Mouse (Mus musculus) bone marrow macrophage, adult 2 months (primary cell): ENCODE results near the gene Rhoj. TPM values are rescaled to one million over a fixed set of nuclear protein-coding genes. Genes with fewer than 3 reads are reported as not detected.

ENCODE experiments used
- H3K27ac ChIP-seq: 2 replicates; pipeline ENCODE4 v1.5.1; 2012; ENCODE audit warnings: low read depth, low read length; ENCODE audit not compliant: insufficient read depth
- H3K4me1 ChIP-seq: 2 replicates; pipeline ENCODE4 v1.6.1; 2012; ENCODE audit warnings: low read length; ENCODE audit not compliant: control insufficient read depth, insufficient read depth
- H3K4me3 ChIP-seq: 2 replicates; pipeline ENCODE4 v1.5.1; 2012; ENCODE audit warnings: mild to moderate bottlenecking, low read length, moderate library complexity; ENCODE audit not compliant: insufficient read depth
- CTCF ChIP-seq: IDR thresholded peaks from 2 replicates; pipeline ENCODE4 v1.5.1; 2012; ENCODE audit warnings: low read depth, mild to moderate bottlenecking, low read length, moderate library complexity
- POLR2A ChIP-seq: IDR thresholded peaks from 2 replicates; pipeline ENCODE4 v1.6.1; 2012; ENCODE audit warnings: mild to moderate bottlenecking, low read depth, low read length, borderline replicate concordance
- polyA plus RNA-seq: library from polyadenylated mRNA; stranded (reverse); fragments of >200 nt; gene quantifications from 2 replicates; pipeline ENCODE4 v1.2.4, GENCODE M21; 2012; ENCODE audit not compliant: missing spikeins, insufficient read depth, insufficient read length

Gene Rhoj
- polyA plus RNA-seq, 1 experiment, result 9.0 TPM

DNA sequence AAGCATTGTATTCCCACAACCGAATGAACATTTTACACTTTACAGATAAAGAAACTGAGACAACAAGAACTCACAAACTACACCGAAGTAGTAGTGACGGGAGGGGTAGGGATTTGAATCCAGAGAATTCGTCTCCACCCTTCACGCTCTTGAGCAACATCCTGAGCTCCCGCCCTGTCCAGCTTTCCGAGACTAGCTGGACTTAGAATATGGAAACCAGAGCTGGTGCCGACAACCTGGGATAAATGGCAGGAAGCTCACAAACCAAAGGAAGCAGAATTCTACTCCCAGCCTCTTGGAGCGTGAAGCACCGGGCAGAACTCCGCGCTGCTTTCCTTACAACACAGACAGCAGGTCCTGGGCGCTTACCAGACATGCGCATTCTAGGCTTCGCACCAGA, 79.7 kb downstream of the Rhoj start:
- no peak for TF ChIP-seq POLR2A
- TF ChIP-seq CTCF, result no peak

DNA sequence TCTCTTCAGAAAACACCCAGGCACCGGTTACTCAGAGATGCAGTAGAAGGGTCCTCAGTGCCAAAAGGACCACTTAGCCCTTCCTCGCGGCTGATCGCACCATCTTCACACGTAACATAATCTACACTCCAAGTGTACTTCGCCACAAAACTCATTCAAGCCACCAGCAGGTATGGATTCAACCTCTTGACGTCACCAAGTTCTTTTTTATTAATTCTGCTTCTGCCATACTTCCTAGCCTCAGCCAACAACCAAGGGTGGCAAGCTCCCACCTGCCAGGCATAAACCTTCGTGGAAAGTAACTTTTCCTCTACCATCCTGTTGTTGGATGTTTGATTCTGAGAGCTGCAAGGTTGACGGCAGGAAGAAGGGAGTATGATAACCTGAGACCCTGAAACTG, 80.4 kb downstream of the Rhoj start:
- no peak overlapping the region for H3K27ac ChIP-seq
- H3K4me3 ChIP-seq, result no peak overlapping the region
- 0 out of 2 replicates have a peak, but pooled peaks cover 2% of the 10 kb centered on the region for H3K4me1 ChIP-seq
- TF ChIP-seq CTCF (no peak), POLR2A (no peak)

More for the DNA sequence above, 79.7 kb downstream of the Rhoj start:
- H3K4me1 ChIP-seq, result 0 out of 2 replicates have a peak, but pooled peaks cover 2% of the 10 kb centered on the region
- H3K27ac ChIP-seq, result no peak overlapping the region
- no peak overlapping the region for H3K4me3 ChIP-seq

- 0 out of 2 replicates have a peak, but pooled peaks cover 2% of the 10 kb centered on the region for H3K4me1 ChIP-seq
- H3K4me3 ChIP-seq, result no peak overlapping the region
- H3K27ac ChIP-seq, result no peak overlapping the region
- TF ChIP-seq CTCF (no peak), POLR2A (no peak)
These were observed 81.4 kb downstream of the Rhoj start for GRCm38 (mm10) chr12:75389308-75390135.

- H3K27ac ChIP-seq, result no peak overlapping the region
- H3K4me1 ChIP-seq, result 0 out of 2 replicates have a peak, but pooled peaks cover 2% of the 10 kb centered on the region
- no peak overlapping the region for H3K4me3 ChIP-seq
- no peak for TF ChIP-seq CTCF
- TF ChIP-seq POLR2A, result no peak
These were observed 83.4 kb downstream of the Rhoj start for GRCm38 (mm10) chr12:75391526-75391925.

DNA sequence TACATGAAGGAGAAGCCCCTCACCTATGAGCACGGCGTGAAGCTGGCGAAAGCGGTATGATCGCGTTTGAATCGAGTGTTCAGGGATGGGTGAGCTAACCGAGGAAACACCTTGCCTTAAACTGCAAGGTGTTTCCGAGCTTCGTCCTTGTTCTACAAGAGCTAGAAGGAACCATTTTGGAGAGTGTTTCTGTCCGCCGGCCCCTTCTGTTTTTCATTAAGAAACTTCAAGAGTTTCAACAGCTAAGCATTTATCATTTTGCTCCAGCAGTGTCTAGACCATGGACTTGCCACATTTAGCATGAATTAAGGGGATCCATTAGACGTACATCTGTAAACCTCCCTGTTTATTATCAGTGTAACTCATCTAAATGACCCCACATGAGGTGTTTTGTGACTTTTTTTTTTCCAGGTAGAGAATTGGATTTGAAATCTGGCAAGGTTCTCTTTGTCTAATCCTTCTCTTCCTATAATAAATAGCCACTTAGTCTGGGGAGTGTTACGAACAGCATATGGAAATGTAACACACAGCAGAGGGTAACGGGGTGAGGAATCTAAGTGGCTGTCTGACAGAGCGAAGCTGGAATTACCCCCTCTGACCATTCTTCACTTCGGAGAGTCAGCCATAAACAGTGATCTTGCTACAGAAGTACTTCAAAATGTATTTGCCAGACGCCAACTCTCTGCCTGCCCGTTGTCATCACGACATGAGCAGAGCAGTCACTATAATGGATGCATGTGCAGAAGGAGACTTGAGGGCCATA, 86.1 kb downstream of the Rhoj start:
- H3K27ac ChIP-seq, result no peak overlapping the region
- H3K4me3 ChIP-seq, result no peak overlapping the region
- H3K4me1 ChIP-seq, result no peaks in the 10 kb centered on the region
- TF ChIP-seq CTCF (no peak), POLR2A (no peak)

DNA sequence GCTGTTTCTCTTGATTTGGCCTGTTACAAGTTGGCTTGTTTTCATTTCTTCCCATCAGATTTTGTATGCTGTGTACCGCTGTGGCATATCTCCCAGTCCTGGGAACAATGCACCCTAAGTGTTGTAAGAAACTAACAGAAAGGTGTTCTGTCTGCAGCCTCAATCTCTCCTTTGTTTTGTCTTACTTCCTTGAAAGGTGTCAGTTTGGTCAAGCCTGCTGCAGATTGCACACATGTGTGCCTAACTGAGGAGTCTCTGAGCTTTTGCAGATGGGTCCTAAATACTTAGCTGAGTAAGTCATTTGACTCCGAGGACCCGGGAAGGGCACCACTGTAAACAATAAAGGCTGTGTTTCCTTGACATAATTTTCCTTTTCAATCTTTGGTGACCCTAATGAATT, 88.5 kb downstream of the Rhoj start:
- no peak overlapping the region for H3K4me3 ChIP-seq
- TF ChIP-seq CTCF (no peak), POLR2A (no peak)
- H3K27ac ChIP-seq, result no peak overlapping the region
- H3K4me1 ChIP-seq, result no peaks in the 10 kb centered on the region

- H3K4me1 ChIP-seq, result no peaks in the 10 kb centered on the region
- H3K27ac ChIP-seq, result no peak overlapping the region
- no peak overlapping the region for H3K4me3 ChIP-seq
- TF ChIP-seq POLR2A (no peak), CTCF (no peak)
These were observed 89.0 kb downstream of the Rhoj start for GRCm38 (mm10) chr12:75397077-75397476.

- Histone ChIP-seq H3K4me3 (no peak overlapping the region), H3K4me1 (peaks cover 22% of the 10 kb centered on the region), H3K27ac (no peak overlapping the region)
- TF ChIP-seq CTCF (no peak), POLR2A (no peak)
These were observed 104.8 kb downstream of the Rhoj start for GRCm38 (mm10) chr12:75412964-75413363.

- Histone ChIP-seq H3K4me3 (no peak overlapping the region), H3K27ac (no peak overlapping the region), H3K4me1 (peaks cover 22% of the 10 kb centered on the region)
- TF ChIP-seq POLR2A (no peak), CTCF (no peak)
These were observed 106.9 kb downstream of the Rhoj start for GRCm38 (mm10) chr12:75414991-75415390.

DNA sequence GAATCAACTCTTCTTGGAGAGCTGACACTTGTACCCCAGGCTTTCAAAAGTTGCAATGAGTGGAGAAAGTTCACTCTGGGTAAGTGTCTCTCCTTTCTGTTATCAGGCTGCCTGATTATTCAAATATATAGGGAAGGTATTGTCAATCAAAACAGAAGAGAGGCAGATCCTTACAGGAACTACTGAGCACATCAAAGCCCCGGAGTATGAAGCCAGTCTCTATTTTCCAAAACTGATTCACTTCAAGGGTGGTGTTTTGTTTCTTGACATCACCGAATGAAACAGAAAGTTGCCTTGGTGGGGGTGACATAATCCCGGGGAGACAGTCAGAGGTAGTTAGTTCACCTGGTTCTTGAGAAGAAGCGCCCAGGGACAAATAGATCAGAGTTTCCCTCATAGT, 108.6 kb downstream of the Rhoj start, which contains the start of gene Gphb5:
Gene Gphb5 (minus strand): TSS at position 101 of the 400 bp plus-strand sequence.
- Histone ChIP-seq H3K27ac (no peak within 1 kb of the TSS), H3K4me1 (peaks cover 22% of the 10 kb centered on the region), H3K4me3 (no peak within 1 kb of the TSS)
- TF ChIP-seq CTCF (no peak), POLR2A (no peak)
